Mouse (Mus musculus) limb, embryonic 15.5 days (tissue): ENCODE data around the gene Cd163l1. TPM values are rescaled to one million over a fixed set of nuclear protein-coding genes. Genes with fewer than 3 reads are reported as not detected.

Source experiments
- ATAC-seq: fragments of 200-750 bp; cut with Nextera tagmentation; 2 replicates; pipeline ENCODE4 v1.8.0; 2017; ENCODE audit warnings: low read depth, moderate TSS enrichment; ENCODE audit not compliant: insufficient number of reproducible peaks, low FRiP score, low TSS enrichment
- H3K27ac ChIP-seq: fragments of 300-500 bp; sonication (generic); 2 replicates; pipeline ENCODE4 v1.5.1; 2015; ENCODE audit warnings: moderate library complexity, mild to moderate bottlenecking, inconsistent platforms
- H3K27me3 ChIP-seq: fragments of 300-500 bp; sonication (generic); 2 replicates; pipeline ENCODE4 v1.6.1; 2015; ENCODE audit warnings: inconsistent platforms
- H3K36me3 ChIP-seq: fragments of 300-500 bp; sonication (generic); 2 replicates; pipeline ENCODE4 v1.6.1; 2015; ENCODE audit warnings: inconsistent platforms
- H3K4me1 ChIP-seq: fragments of 300-500 bp; sonication (generic); 2 replicates; pipeline ENCODE4 v1.6.1; 2015; ENCODE audit warnings: inconsistent platforms
- H3K4me2 ChIP-seq: fragments of 300-500 bp; sonication (generic); 2 replicates; pipeline ENCODE4 v1.6.1; 2015; ENCODE audit warnings: mild to moderate bottlenecking, inconsistent platforms
- H3K4me3 ChIP-seq: fragments of 300-500 bp; sonication (generic); 2 replicates; pipeline ENCODE4 v1.5.1; 2015; ENCODE audit warnings: mild to moderate bottlenecking, inconsistent platforms
- H3K9ac ChIP-seq: fragments of 300-500 bp; sonication (generic); 2 replicates; pipeline ENCODE4 v1.6.1; 2015; ENCODE audit warnings: inconsistent platforms
- H3K9me3 ChIP-seq: fragments of 300-500 bp; sonication (generic); 2 replicates; pipeline ENCODE4 v1.6.1; 2016; ENCODE audit warnings: inconsistent platforms
- WGBS: fragments of 180-500 bp; shearing (Covaris S2); methylation state at CpG from one replicate; pipeline ENCODE4 v1.1.7; 2015; 5-methylcytosine and 5-hydroxymethylcytosine counted together
- polyA plus RNA-seq: library from polyadenylated mRNA; unstranded; fragments of >200 nt; fragmentation: Nextera tagmentation; extraction: Ambion mirVana; gene quantifications from 2 replicates; pipeline ENCODE4 v1.2.1, GENCODE M21; 2015

Gene Cd163l1
- polyA plus RNA-seq, 1 experiment from 2014 or later: not detected

GRCm38 (mm10) chr7:140228476-140228875, 10.4 kb downstream of the Cd163l1 start:
- ATAC-seq: no peak
- no peak overlapping the region for H3K4me3 ChIP-seq
- no peaks in the 10 kb centered on the region for H3K36me3 ChIP-seq
- H3K4me1 ChIP-seq: no peaks in the 10 kb centered on the region
- H3K9me3 ChIP-seq: no peaks in the 10 kb centered on the region
- WGBS: 80% methylated on average over 13 of the region's 13 CpGs
- no peak overlapping the region for H3K9ac ChIP-seq
- no peak overlapping the region for H3K4me2 ChIP-seq
- H3K27ac ChIP-seq: no peak overlapping the region
- no peaks in the 10 kb centered on the region for H3K27me3 ChIP-seq

- Histone ChIP-seq H3K4me2 (no peak overlapping the region), H3K4me1 (no peaks in the 10 kb centered on the region), H3K4me3 (no peak overlapping the region), H3K9ac (no peak overlapping the region), H3K27ac (no peak overlapping the region), H3K27me3 (no peaks in the 10 kb centered on the region), H3K36me3 (no peaks in the 10 kb centered on the region), H3K9me3 (no peaks in the 10 kb centered on the region)
- no peak for ATAC-seq
- WGBS: 70% methylated on average over 2 of the region's 2 CpGs
Measured at GRCm38 (mm10) chr7:140231026-140231425, 13.0 kb downstream of the Cd163l1 start.

GRCm38 (mm10) chr7:140233696-140234095, 15.6 kb downstream of the Cd163l1 start:
- 90% methylated on average over 3 of the region's 3 CpGs for WGBS
- Histone ChIP-seq H3K4me1 (no peaks in the 10 kb centered on the region), H3K27ac (no peak overlapping the region), H3K27me3 (no peaks in the 10 kb centered on the region), H3K36me3 (no peaks in the 10 kb centered on the region), H3K9me3 (no peaks in the 10 kb centered on the region), H3K4me3 (no peak overlapping the region), H3K9ac (no peak overlapping the region), H3K4me2 (no peak overlapping the region)
- ATAC-seq: no peak

GRCm38 (mm10) chr7:140247216-140247615, 29.1 kb downstream of the Cd163l1 start, which contains the start of gene 5830411N06Rik:
5830411N06Rik (plus strand) TSS chr7:140247284.
- no peak within 1 kb of the TSS for H3K27ac ChIP-seq
- H3K4me3 ChIP-seq: no peak within 1 kb of the TSS
- H3K9me3 ChIP-seq: no peaks in the 10 kb centered on the region
- H3K9ac ChIP-seq: no peak within 1 kb of the TSS
- no peaks in the 10 kb centered on the region for H3K36me3 ChIP-seq
- no peak within 1 kb of the TSS for H3K4me2 ChIP-seq
- WGBS: 78% methylated on average over 4 of the region's 4 CpGs
- H3K27me3 ChIP-seq: no peaks in the 10 kb centered on the region
- H3K4me1 ChIP-seq: no peaks in the 10 kb centered on the region
- ATAC-seq: no peak

- Histone ChIP-seq H3K4me2 (no peak overlapping the region), H3K4me3 (no peak overlapping the region), H3K27me3 (no peaks in the 10 kb centered on the region), H3K27ac (no peak overlapping the region), H3K9ac (no peak overlapping the region), H3K9me3 (no peaks in the 10 kb centered on the region), H3K4me1 (no peaks in the 10 kb centered on the region), H3K36me3 (no peaks in the 10 kb centered on the region)
- ATAC-seq: no peak
- 81% methylated on average over 7 of the region's 7 CpGs for WGBS
Measured at GRCm38 (mm10) chr7:140253780-140254299, 35.8 kb downstream of the Cd163l1 start.

Other genes with a start within 250 kb of the Cd163l1 start
- 0.38 and 0.44 TPM in 2 replicates for gene 6430531B16Rik, start 239.5 kb upstream of the Cd163l1 start, polyA plus RNA-seq
- gene Adam8, start 225.7 kb upstream of the Cd163l1 start, polyA plus RNA-seq: 2.9 and 3.0 TPM in 2 replicates
- gene Zfp511, start 181.9 kb upstream of the Cd163l1 start, polyA plus RNA-seq: 36.9 and 37.2 TPM in 2 replicates
- 50.6 and 51.9 TPM in 2 replicates for gene Tubgcp2, start 181.6 kb upstream of the Cd163l1 start, polyA plus RNA-seq
- gene Msx3, start 169.2 kb upstream of the Cd163l1 start, polyA plus RNA-seq: not detected in 2 replicates
- gene Caly, start 135.7 kb upstream of the Cd163l1 start, polyA plus RNA-seq: 0.55 and 1.2 TPM in 2 replicates
- 0.41 TPM in 1 of 2 replicates, not detected in the other for gene Prap1, start 124.9 kb upstream of the Cd163l1 start, polyA plus RNA-seq
- gene Fuom, start 115.8 kb upstream of the Cd163l1 start, polyA plus RNA-seq: 21.4 and 22.3 TPM in 2 replicates
- gene Paox, start 102.5 kb upstream of the Cd163l1 start, polyA plus RNA-seq: 17.7 and 18.4 TPM in 2 replicates
- 130 and 141 TPM in 2 replicates for gene Echs1, start 101.8 kb upstream of the Cd163l1 start, polyA plus RNA-seq
- gene Mtg1, start 80.7 kb upstream of the Cd163l1 start, polyA plus RNA-seq: 20.6 and 21.9 TPM in 2 replicates
- 0.27 and 0.36 TPM in 2 replicates for gene Sprn, start 63.4 kb upstream of the Cd163l1 start, polyA plus RNA-seq
- not detected in 2 replicates for gene Olfr522, start 53.5 kb upstream of the Cd163l1 start, polyA plus RNA-seq
- not detected in 2 replicates for gene Olfr523, start 45.0 kb upstream of the Cd163l1 start, polyA plus RNA-seq
- gene Olfr524, start 12.3 kb upstream of the Cd163l1 start, polyA plus RNA-seq: not detected in 2 replicates
- not detected in 2 replicates for gene 5830411N06Rik, start 29.0 kb downstream of the Cd163l1 start, polyA plus RNA-seq
- gene Olfr525, start 102.6 kb downstream of the Cd163l1 start, polyA plus RNA-seq: not detected in 2 replicates
- gene Olfr527, start 115.8 kb downstream of the Cd163l1 start, polyA plus RNA-seq: not detected in 2 replicates
- not detected in 2 replicates for gene Olfr60, start 143.4 kb downstream of the Cd163l1 start, polyA plus RNA-seq
- gene Olfr530, start 158.1 kb downstream of the Cd163l1 start, polyA plus RNA-seq: not detected in 2 replicates
- not detected in 2 replicates for gene Olfr531, start 184.7 kb downstream of the Cd163l1 start, polyA plus RNA-seq
- gene Olfr532, start 203.4 kb downstream of the Cd163l1 start, polyA plus RNA-seq: not detected in 2 replicates
- not detected in 2 replicates for gene Olfr533, start 245.1 kb downstream of the Cd163l1 start, polyA plus RNA-seq